Mouse (Mus musculus) megakaryocyte, embryonic 14.5 days (primary cell): ENCODE results near the gene Tead4. TPM values are rescaled to one million over a fixed set of nuclear protein-coding genes. Genes with fewer than 3 reads are reported as not detected.

Source experiments
- H3K27me3 ChIP-seq: replicated peaks from 2 replicates; pipeline ENCODE3; 2012; ENCODE audit warnings: inconsistent platforms
- H3K36me3 ChIP-seq: replicated peaks from 2 replicates; pipeline ENCODE3; 2012; ENCODE audit warnings: low read length, inconsistent platforms, mixed read lengths
- H3K4me1 ChIP-seq: 2 replicates; pipeline ENCODE4 v1.6.1; 2012; ENCODE audit warnings: inconsistent platforms
- H3K4me3 ChIP-seq: replicated peaks from 2 replicates; pipeline ENCODE3; 2012; ENCODE audit warnings: moderate library complexity, mild to moderate bottlenecking, inconsistent platforms
- H3K9me3 ChIP-seq: 2 replicates; pipeline ENCODE4 v1.6.1; 2012; ENCODE audit warnings: inconsistent platforms
- FLI1 ChIP-seq: IDR thresholded peaks from 2 replicates; pipeline ENCODE4 v1.6.1; 2012; ENCODE audit warnings: low read length, inconsistent platforms, mixed read lengths
- GATA1 ChIP-seq: IDR thresholded peaks from 3 replicates; pipeline ENCODE4 v1.6.1; 2012; ENCODE audit warnings: mixed read lengths, low read length, inconsistent platforms, borderline replicate concordance
- polyA plus RNA-seq: library from polyadenylated mRNA; stranded (reverse); fragments of >175 nt; gene quantifications from 2 replicates; pipeline ENCODE4 v1.2.3, GENCODE M21; 2012; ENCODE audit warnings: low replicate concordance; ENCODE audit not compliant: insufficient read depth

Gene Tead4
- polyA plus RNA-seq, 1 experiment: 0.16 TPM

DNA sequence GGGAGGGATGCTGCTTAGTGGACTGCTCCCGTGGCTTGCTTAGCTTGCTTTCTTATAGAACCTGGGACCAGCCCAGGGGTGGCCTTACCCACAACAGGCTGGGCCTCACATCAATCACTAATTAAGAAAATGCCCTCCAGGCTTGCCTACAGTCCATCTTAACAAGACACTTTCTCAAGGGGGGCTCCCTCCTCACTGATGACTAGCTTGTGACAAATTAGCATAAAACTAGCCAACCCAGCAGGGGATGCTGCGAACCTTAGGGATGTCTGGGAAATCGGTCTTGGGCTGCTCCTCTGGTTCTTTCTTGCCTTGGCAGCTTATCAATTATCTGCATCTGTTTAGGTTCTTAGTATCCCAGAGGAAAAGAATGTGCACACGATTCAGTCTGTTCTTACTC lies 46.1 kb downstream of the Tead4 start:
- Histone ChIP-seq H3K36me3 (no peaks in the 10 kb centered on the region), H3K4me1 (peaks cover 3% of the 10 kb centered on the region; the same call in 1 of the 2 replicates), H3K27me3 (peaks cover 27% of the 10 kb centered on the region)

DNA sequence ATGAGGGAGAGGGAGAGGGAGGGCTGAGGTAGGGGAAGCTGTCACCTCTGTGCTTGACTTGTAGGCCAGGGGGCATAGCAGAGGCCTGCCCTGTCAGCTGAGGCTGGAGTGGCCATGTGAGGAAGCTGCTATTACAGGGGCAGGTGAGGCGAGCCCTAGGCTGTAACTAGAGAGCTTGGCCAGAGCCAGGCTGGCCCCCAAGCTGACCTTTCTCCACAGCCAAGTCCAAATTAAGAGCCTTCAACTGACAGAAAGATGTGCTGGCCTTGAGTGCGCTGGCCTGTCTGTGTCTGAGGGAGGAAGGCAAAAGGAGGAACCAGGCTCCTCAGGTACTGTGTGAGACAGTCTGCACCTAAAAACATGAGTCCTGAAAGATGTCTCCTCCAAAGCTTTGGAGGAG lies 47.5 kb downstream of the Tead4 start:
- TF ChIP-seq GATA1 (no peak), FLI1 (no peak)
- Histone ChIP-seq H3K27me3 (peaks cover 27% of the 10 kb centered on the region), H3K4me3 (no peak overlapping the region), H3K9me3 (peaks cover 10% of the 10 kb centered on the region; the same call in 1 of the 2 replicates), H3K36me3 (no peaks in the 10 kb centered on the region), H3K4me1 (peaks cover 3% of the 10 kb centered on the region; the same call in 1 of the 2 replicates)

More for the DNA sequence above, 46.1 kb downstream of the Tead4 start:
- no peak overlapping the region for H3K4me3 ChIP-seq
- TF ChIP-seq FLI1 (no peak), GATA1 (no peak)
- H3K9me3 ChIP-seq: peaks cover 7% of the 10 kb centered on the region; the same call in 1 of the 2 replicates

DNA sequence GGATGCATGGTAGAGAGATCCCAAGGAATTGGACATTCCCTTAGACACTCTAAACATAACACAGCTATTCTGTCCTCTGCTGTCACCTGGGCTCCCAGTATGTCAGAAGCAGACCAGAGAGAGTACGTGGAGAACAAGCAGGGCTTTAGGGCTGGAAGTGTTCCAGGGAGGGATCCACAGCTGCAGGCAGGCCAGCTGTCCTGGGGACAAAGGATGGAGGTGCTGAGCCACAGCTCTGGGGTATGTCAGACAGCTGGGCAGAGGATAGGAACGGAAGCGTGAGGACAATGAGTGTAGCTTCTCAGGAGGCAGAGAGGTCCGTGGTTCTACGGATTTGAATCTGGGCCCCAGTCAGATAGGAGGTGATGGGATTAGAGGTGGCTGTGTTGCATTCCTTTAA lies 50.0 kb downstream of the Tead4 start:
- Histone ChIP-seq H3K4me1 (peaks cover 3% of the 10 kb centered on the region; the same call in 1 of the 2 replicates), H3K9me3 (peaks cover 10% of the 10 kb centered on the region; the same call in 1 of the 2 replicates), H3K36me3 (no peaks in the 10 kb centered on the region), H3K4me3 (no peak overlapping the region), H3K27me3 (peaks cover 44% of the 10 kb centered on the region)
- TF ChIP-seq FLI1 (no peak), GATA1 (no peak)

DNA sequence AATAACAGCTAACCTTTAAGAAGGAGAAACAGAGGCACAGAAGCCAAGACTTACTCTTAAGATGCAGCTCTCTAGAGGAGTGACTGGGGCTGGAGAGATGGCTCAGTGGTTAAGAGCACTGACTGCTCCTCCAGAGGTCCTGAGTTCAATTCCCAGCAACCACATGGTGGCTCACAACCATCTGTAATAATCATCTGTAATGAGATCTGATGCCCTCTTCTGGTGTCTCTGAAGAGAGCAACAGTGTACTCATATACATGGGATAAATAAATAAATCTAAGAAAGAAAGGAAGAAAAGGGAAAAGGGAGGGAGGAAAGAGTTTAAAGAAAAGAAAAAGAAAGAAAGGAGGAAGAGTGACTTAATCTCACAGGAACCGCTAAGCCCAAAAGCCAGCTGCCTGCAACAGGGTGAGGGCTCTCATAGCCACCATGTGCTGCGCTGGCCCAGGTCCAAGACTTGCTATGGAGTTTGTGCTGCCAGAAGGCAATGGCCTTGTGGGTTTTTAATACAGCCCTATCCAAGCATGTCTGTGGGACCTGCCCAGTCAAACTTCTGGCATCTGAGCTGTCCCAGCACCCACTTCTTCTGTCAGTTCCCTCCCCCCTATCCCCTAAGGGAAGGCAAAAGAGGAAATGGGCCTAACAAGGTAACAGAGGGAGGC lies 63.4 kb downstream of the Tead4 start:
- peaks cover 4% of the 10 kb centered on the region; the same call in 1 of the 2 replicates for H3K4me1 ChIP-seq
- H3K36me3 ChIP-seq: no peaks in the 10 kb centered on the region
- H3K4me3 ChIP-seq: no peak overlapping the region
- H3K9me3 ChIP-seq: no peaks in the 10 kb centered on the region
- peaks cover 26% of the 10 kb centered on the region for H3K27me3 ChIP-seq
- TF ChIP-seq GATA1 (no peak), FLI1 (no peak)

DNA sequence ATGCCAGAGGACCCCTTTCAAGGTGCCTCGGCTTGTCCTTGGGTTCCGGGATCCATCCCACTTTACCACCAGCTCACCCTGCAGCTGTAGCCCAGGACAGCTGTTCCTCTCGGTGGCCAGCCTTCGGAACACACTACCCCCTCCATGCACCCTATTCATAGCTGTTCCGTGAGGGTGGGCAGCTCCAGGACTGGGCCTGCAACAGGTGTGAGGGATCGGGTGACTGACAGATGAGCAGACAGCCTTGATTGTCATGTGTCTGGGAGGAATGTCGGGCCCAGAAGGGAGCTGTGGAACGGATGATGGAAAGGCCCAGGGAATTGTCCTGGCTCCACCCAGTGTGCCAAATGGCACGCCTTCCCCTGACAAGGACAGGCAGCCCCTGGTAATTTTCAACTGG lies 64.0 kb downstream of the Tead4 start:
- TF ChIP-seq FLI1 (no peak), GATA1 (no peak)
- Histone ChIP-seq H3K9me3 (no peaks in the 10 kb centered on the region), H3K4me1 (peaks cover 4% of the 10 kb centered on the region; the same call in 1 of the 2 replicates), H3K27me3 (peaks cover 28% of the 10 kb centered on the region), H3K36me3 (no peaks in the 10 kb centered on the region), H3K4me3 (no peak overlapping the region)

DNA sequence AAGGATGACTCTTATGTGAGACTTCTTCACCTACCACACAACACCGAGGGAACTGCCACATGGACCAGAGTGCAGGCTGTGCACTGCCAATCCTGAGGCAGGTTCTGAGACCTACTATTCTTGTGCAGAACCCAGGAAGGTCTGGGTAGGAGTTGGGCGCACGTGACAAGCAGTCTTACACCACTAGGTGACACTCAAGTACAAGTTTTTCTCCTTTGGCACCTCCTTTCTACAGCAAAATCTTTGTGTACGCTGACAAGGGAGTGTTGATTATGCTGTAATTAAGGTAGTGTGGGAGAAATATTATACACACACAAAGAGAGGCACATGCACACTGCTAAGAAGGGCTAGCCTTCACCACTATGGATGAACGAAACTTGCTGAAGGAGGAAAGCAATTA lies 66.4 kb downstream of the Tead4 start:
- Histone ChIP-seq H3K27me3 (peaks cover 38% of the 10 kb centered on the region), H3K4me3 (no peak overlapping the region), H3K4me1 (peaks cover 7% of the 10 kb centered on the region), H3K36me3 (no peaks in the 10 kb centered on the region), H3K9me3 (no peaks in the 10 kb centered on the region)
- TF ChIP-seq FLI1 (no peak), GATA1 (no peak)

DNA sequence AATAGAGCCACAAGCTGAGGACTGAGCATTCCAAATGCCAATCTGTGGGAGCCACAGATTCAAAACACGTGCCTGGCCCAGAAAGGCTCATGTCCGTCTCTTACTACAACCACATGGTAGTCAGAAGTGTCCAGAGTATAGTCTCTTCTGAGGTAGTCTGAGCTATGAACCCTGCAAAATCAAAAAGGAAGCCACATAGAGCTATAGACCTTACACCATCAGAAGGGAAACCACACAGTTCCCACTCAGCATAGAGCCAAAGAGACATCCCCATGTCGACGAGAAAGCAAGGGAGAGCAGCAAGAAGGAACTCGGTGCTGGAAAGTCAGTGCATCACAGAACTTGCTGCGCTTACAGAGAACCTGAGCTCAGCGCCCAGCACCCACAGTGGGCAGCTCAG lies 68.4 kb downstream of the Tead4 start:
- Histone ChIP-seq H3K4me1 (peaks cover 12% of the 10 kb centered on the region), H3K27me3 (peaks cover 50% of the 10 kb centered on the region), H3K36me3 (no peaks in the 10 kb centered on the region), H3K9me3 (no peaks in the 10 kb centered on the region), H3K4me3 (no peak overlapping the region)
- TF ChIP-seq FLI1 (no peak), GATA1 (no peak)

DNA sequence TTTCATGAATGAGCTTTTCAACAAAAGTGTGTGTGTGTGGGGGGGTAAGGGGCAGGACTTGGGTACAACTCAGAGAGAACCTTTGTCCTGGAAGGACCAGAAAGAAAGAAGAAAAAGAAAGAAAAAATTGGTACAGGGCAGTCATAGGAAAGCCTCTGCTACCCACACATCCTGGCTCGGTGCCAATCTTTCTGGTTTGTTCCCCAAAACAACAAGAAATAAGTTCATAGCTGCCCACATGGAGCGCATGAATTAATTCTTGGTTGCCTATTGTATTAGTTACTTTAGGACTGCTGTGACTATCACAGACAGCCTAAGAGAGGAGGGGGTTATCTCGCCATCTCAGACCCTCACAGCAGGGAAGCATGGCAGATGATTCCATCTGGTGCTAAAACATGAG lies 68.9 kb downstream of the Tead4 start:
- Histone ChIP-seq H3K4me3 (no peak overlapping the region), H3K4me1 (peaks cover 12% of the 10 kb centered on the region)
- no peak for TF ChIP-seq GATA1
- no peak for TF ChIP-seq FLI1

DNA sequence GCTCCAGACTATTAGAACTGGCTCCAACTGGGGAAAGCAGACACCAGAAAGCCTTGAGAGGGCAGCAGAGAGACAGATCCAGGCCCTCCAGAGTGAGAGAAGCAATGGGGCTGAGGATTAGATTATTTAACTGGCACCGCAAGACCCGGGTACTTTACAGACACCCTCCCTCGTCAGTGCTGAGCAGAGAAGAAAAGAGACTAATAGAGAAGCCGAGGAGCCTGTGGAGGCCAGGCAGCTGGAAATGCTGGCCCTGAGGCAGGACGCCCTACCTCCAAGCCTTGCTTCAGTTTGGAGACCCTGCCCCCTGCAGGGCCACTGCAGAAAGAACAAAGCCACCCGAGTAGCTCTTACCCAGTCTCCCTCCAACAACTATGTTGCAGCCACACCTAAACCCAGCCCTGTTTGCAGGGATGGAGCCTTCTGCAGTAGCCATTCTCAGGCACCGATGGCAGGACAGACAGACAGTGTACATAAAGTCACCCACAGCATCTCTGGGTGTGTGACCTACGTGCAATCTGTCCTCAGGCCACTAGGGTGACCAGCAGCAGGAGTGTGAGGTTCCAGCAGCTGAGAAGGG lies 73.1 kb downstream of the Tead4 start:
- H3K4me3 ChIP-seq: peak overlapping the region; percentile 2
- no peaks in the 10 kb centered on the region for H3K9me3 ChIP-seq
- no peaks in the 10 kb centered on the region for H3K36me3 ChIP-seq
- H3K4me1 ChIP-seq: peaks cover 9% of the 10 kb centered on the region
- H3K27me3 ChIP-seq: peaks cover 49% of the 10 kb centered on the region
- TF ChIP-seq GATA1 (no peak), FLI1 (no peak)

More for the DNA sequence above, 68.9 kb downstream of the Tead4 start:
- H3K27me3 ChIP-seq: peaks cover 50% of the 10 kb centered on the region
- H3K9me3 ChIP-seq: no peaks in the 10 kb centered on the region
- no peaks in the 10 kb centered on the region for H3K36me3 ChIP-seq

DNA sequence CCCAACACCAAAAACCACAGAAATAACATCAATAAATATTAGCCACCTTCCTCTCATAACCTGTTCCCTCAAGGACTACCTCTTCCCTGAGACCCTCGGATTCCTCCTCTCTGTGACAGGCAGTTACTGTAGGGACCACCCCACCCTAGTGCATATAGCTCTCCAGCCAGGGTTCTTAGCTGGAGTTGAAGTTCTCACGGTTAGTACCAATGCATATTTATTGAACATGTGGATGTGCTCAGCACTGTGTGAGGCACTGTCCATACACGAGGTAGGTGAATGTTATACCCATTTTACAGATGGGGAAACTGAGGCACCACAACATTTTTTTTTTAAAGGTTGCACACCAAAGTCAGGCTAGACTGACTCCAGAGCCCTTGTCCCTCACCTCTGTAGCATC lies 73.7 kb downstream of the Tead4 start:
- Histone ChIP-seq H3K9me3 (no peaks in the 10 kb centered on the region), H3K36me3 (no peaks in the 10 kb centered on the region), H3K4me1 (peaks cover 9% of the 10 kb centered on the region), H3K27me3 (peaks cover 45% of the 10 kb centered on the region), H3K4me3 (no peak overlapping the region)
- TF ChIP-seq GATA1 (no peak), FLI1 (no peak)

DNA sequence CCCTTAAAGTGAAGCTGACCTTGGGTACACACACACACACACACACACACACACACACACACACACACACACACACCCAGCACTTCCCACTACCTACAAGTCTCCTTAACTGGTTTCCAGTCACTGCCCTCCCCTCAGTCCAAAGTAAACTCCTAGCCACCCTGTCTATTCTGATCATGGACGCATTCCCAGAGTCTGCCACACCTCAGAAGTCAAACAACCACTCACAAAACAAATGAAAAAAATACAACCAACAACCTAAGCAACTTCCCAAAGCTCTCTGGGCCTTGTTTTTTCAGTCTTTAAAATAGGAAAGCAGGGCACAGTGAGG lies 74.8 kb downstream of the Tead4 start:
- TF ChIP-seq GATA1 (no peak), FLI1 (no peak)
- H3K4me1 ChIP-seq: peaks cover 9% of the 10 kb centered on the region
- H3K36me3 ChIP-seq: no peaks in the 10 kb centered on the region
- no peak overlapping the region for H3K4me3 ChIP-seq
- peaks cover 44% of the 10 kb centered on the region for H3K27me3 ChIP-seq
- no peaks in the 10 kb centered on the region for H3K9me3 ChIP-seq
